Mouse (Mus musculus) megakaryocyte-erythroid progenitor cell, adult 5-6 weeks (primary cell): Measurements from ENCODE around the gene Zim1. TPM values are rescaled to one million over a fixed set of nuclear protein-coding genes. Genes with fewer than 3 reads are reported as not detected.

Experiments used
- ATAC-seq: replicated peaks from 2 replicates; pipeline ENCODE4 v1.8.0; 2016; ENCODE audit warnings: mild to moderate bottlenecking, inconsistent platforms; ENCODE audit not compliant: severe bottlenecking, poor library complexity, low FRiP score, low TSS enrichment
- total RNA-seq, 2 experiments: library from RNA; stranded (forward) in 1 of 2; stranded (reverse) in 1 of 2; fragments of 200-1000, 215-1000 nt in 1 of 2; fragments of >200 nt in 1 of 2; fragmentation: Nextera tagmentation in 1 of 2; gene quantifications; 2 replicates each; pipeline ENCODE4 v1.2.3; 2014 to 2017

Gene Zim1
- total RNA-seq, 2 experiments from 2014 or later, result not detected

GRCm38 (mm10) chr7:6658606-6659005 is 37.6 kb downstream of the Zim1 start:
- no peak for ATAC-seq

GRCm38 (mm10) chr7:6652151-6652550 is 44.1 kb downstream of the Zim1 start:
- ATAC-seq, result no peak

DNA sequence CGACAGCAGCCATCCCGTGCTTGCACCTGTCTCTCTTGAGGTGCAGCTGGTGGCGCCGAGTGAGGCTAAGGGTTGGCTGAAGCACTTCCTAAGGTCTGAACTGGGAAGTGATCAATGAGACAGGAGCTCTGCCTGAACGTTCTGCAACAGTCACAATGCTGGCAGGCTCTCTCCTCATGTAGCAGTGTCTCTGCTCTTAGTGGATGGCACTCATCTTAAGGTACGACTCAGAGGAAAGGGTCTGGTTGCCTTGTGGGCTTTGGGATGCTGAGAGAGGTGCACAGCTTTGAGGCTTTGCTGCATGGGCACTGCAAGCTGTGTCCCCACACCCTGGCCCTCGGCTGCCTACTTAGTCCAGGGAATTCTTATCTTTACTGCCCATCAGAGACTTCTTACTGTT is 45.0 kb downstream of the Zim1 start:
- no peak for ATAC-seq

GRCm38 (mm10) chr7:6650526-6650925 is 45.7 kb downstream of the Zim1 start:
- ATAC-seq, result no peak

DNA sequence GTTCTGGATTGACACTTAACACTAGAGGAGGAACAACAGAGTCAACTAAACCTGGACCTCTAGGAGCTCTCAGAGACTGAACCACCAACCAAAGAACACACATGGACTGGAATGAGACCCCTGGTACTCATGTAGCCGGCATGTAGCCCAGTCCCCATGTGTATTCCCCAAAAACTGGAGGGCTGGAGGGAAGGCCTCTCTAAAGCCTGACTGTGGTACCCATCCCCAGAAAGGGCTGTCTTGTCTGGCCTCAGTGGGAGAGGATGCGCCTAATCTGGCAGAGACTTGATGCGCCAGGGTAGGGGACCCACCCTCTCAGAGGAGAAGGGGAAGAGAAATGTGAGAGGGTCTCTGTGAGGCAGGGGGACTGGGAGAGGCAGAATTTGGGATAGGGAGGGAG is 50.4 kb downstream of the Zim1 start:
- no peak for ATAC-seq

DNA sequence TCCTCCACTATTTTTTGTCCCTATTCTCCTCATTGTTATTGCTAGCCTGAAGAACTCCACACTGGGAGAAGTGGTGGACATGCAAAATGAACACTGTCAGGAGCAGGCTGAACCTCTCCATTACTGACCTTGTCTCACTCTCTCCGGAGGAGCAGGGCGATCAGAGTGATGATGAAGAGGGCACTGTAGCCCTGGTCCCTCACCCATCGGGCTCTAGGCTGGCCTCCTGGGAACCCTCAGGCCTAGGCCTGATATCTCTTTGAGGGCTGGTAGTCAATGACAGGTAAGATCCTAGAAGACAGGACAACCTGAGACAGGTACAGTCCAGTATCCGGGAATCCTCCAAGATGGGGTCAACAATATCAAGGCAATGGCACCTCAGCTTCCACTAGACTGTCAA is 58.2 kb downstream of the Zim1 start:
- ATAC-seq, result no peak

DNA sequence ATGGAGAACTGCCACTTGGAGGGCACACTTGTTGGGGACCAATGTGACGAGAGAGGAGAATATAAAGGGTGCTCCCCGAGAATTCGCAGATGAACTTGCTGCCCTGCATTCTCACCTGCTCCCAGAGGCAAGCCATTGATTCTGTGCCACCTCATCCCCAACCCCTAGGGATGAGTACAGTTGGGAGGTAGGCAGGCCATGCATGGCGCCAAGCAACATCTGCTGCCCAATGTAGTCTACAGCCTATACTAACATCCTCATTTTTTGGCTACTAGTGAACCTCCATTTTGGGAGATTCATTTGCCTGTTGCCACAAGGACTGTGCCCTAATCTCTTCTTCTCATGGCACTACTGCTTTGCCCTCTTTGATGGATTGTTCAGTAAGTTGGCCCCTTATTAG is 59.5 kb downstream of the Zim1 start:
- no peak for ATAC-seq

- ATAC-seq, result no peak
Observed at GRCm38 (mm10) chr7:6635831-6636230, 60.4 kb downstream of the Zim1 start.

Other genes starting within 250 kb of the Zim1 start
- gene Olfr1336, start 240.3 kb downstream of the Zim1 start, total RNA-seq (2014; fragmentation: Nextera tagmentation), result not detected in 2 replicates
- gene Olfr1336, start 240.3 kb downstream of the Zim1 start, total RNA-seq (2017), result not detected in 2 replicates
- gene Olfr1346, start 229.3 kb downstream of the Zim1 start, total RNA-seq (2014; fragmentation: Nextera tagmentation), result not detected in 2 replicates
- not detected in 2 replicates for gene Olfr1346, start 229.3 kb downstream of the Zim1 start, total RNA-seq (2017)
- gene Olfr5, start 209.5 kb downstream of the Zim1 start, total RNA-seq (2014; fragmentation: Nextera tagmentation), result not detected in 2 replicates
- gene Olfr5, start 209.5 kb downstream of the Zim1 start, total RNA-seq (2017), result not detected in 2 replicates
- not detected in 2 replicates for gene Olfr1347, start 196.7 kb downstream of the Zim1 start, total RNA-seq (2014; fragmentation: Nextera tagmentation)
- not detected in 2 replicates for gene Olfr1347, start 196.7 kb downstream of the Zim1 start, total RNA-seq (2017)
- not detected in 2 replicates for gene Olfr1348, start 187.7 kb downstream of the Zim1 start, total RNA-seq (2014; fragmentation: Nextera tagmentation)
- not detected in 2 replicates for gene Olfr1348, start 187.7 kb downstream of the Zim1 start, total RNA-seq (2017)
- not detected in 2 replicates for gene Olfr1349, start 173.5 kb downstream of the Zim1 start, total RNA-seq (2014; fragmentation: Nextera tagmentation)
- gene Olfr1349, start 173.5 kb downstream of the Zim1 start, total RNA-seq (2017), result not detected in 2 replicates
- not detected in 2 replicates for gene Olfr1350, start 131.6 kb downstream of the Zim1 start, total RNA-seq (2014; fragmentation: Nextera tagmentation)
- not detected in 2 replicates for gene Olfr1350, start 131.6 kb downstream of the Zim1 start, total RNA-seq (2017)
- not detected in 2 replicates for gene Peg3, start 34.0 kb upstream of the Zim1 start, total RNA-seq (2014; fragmentation: Nextera tagmentation)
- gene Peg3, start 34.0 kb upstream of the Zim1 start, total RNA-seq (2017), result not detected in 2 replicates
- not detected in 2 replicates for gene Usp29, start 34.1 kb upstream of the Zim1 start, total RNA-seq (2014; fragmentation: Nextera tagmentation)
- gene Usp29, start 34.1 kb upstream of the Zim1 start, total RNA-seq (2017), result not detected in 2 replicates